Mouse (Mus musculus) stomach, embryonic 14.5 days (tissue): ENCODE measurements around the gene Gspt2. TPM values are rescaled to one million over a fixed set of nuclear protein-coding genes. Genes with fewer than 3 reads are reported as not detected.
A peak's percentile ranks its signal among the peaks of the same experiment; 100 is the strongest.
"Not testable (repeated sequence)": the region's sequence is repeated elsewhere in the genome, so short reads cannot be mapped to it uniquely, and the experiment has no call there.

Source experiments
- ATAC-seq: fragments of 200-750 bp; cut with Nextera tagmentation; 2 replicates; pipeline ENCODE4 v1.8.0; 2017; ENCODE audit warnings: low read depth, moderate TSS enrichment; ENCODE audit not compliant: insufficient number of reproducible peaks, insufficient read depth, low FRiP score
- H3K27ac ChIP-seq: fragments of 300-500 bp; sonication (generic); 2 replicates; pipeline ENCODE4 v1.5.1; 2014; ENCODE audit warnings: mild to moderate bottlenecking, low read length, moderate library complexity, mixed read lengths
- H3K27me3 ChIP-seq: fragments of 300-500 bp; sonication (generic); 2 replicates; pipeline ENCODE4 v1.6.1; 2014; ENCODE audit warnings: low read length, control low read depth, mixed read lengths; ENCODE audit not compliant: control insufficient read depth, insufficient read depth
- H3K36me3 ChIP-seq: fragments of 300-500 bp; sonication (generic); 2 replicates; pipeline ENCODE4 v1.6.1; 2014; ENCODE audit warnings: mild to moderate bottlenecking, control low read depth, low read length, moderate library complexity, mixed read lengths; ENCODE audit not compliant: control insufficient read depth, insufficient read depth
- H3K4me1 ChIP-seq: fragments of 300-500 bp; sonication (generic); 2 replicates; pipeline ENCODE4 v1.6.1; 2014; ENCODE audit warnings: low read length, control low read depth, mixed read lengths; ENCODE audit not compliant: control insufficient read depth, insufficient read depth
- H3K4me2 ChIP-seq: fragments of 300-500 bp; sonication (generic); replicated peaks from 2 replicates; pipeline ENCODE4 v1.6.1; 2014; ENCODE audit warnings: low read depth, low read length, control low read depth
- H3K4me3 ChIP-seq: fragments of 300-500 bp; sonication (generic); 2 replicates; pipeline ENCODE4 v1.5.1; 2014; ENCODE audit warnings: low read depth, low read length, control low read depth
- H3K9ac ChIP-seq: fragments of 300-500 bp; sonication (generic); replicated peaks from 2 replicates; pipeline ENCODE4 v1.6.1; 2014; ENCODE audit warnings: low read depth, mild to moderate bottlenecking, control low read depth, low read length, moderate library complexity, mixed read lengths
- H3K9me3 ChIP-seq: fragments of 300-500 bp; sonication (generic); 2 replicates; pipeline ENCODE4 v1.6.1; 2016; ENCODE audit warnings: low read depth, low read length, control low read depth; ENCODE audit not compliant: control insufficient read depth
- WGBS: fragments of 180-500 bp; shearing (Covaris S2); extraction: QIAGEN DNeasy Blood & Tissue Kit; methylation state at CpG from one replicate; pipeline ENCODE4 v1.1.7; 2014; 5-methylcytosine and 5-hydroxymethylcytosine counted together
- polyA plus RNA-seq: library from polyadenylated mRNA; unstranded; fragments of >200 nt; fragmentation: Nextera tagmentation; extraction: Ambion mirVana; gene quantifications from 2 replicates; pipeline ENCODE4 v1.2.1, GENCODE M21; 2014

The Gspt2 gene
- 6.4 and 7.2 TPM in 2 replicates for polyA plus RNA-seq

DNA sequence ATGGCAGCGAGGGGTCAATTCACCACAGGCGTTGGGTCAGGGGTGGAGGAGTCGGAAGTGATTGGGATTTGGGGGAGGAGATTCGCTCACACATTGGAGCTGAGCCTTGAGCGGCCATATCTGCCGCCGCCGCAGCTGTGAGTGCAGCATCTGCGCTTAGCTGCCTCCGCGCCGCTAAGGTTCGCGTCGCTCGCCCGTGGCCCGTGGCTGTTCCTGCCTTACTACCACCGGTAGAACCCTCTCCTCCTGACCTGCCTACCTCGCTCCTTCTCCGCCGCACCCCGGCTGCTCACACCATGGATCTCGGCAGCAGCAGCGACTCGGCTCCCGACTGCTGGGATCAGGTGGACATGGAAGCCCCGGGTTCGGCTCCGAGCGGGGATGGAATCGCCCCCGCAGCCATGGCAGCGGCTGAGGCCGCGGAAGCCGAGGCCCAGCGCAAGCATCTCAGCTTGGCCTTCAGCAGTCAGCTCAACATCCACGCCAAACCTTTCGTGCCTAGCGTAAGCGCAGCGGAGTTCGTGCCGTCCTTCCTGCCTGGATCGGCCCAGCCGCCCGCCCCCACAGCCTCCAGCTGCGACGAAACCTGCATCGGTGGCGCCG is at the start of gene Gspt2:
TSS of gene Gspt2 (plus strand) at position 109 of the 603 bp plus-strand sequence.
- H3K27me3 ChIP-seq = 0 out of 2 replicates have a peak, but pooled peaks cover 2% of the 10 kb centered on the region
- WGBS = 14% methylated on average over 50 of the region's 53 CpGs

DNA sequence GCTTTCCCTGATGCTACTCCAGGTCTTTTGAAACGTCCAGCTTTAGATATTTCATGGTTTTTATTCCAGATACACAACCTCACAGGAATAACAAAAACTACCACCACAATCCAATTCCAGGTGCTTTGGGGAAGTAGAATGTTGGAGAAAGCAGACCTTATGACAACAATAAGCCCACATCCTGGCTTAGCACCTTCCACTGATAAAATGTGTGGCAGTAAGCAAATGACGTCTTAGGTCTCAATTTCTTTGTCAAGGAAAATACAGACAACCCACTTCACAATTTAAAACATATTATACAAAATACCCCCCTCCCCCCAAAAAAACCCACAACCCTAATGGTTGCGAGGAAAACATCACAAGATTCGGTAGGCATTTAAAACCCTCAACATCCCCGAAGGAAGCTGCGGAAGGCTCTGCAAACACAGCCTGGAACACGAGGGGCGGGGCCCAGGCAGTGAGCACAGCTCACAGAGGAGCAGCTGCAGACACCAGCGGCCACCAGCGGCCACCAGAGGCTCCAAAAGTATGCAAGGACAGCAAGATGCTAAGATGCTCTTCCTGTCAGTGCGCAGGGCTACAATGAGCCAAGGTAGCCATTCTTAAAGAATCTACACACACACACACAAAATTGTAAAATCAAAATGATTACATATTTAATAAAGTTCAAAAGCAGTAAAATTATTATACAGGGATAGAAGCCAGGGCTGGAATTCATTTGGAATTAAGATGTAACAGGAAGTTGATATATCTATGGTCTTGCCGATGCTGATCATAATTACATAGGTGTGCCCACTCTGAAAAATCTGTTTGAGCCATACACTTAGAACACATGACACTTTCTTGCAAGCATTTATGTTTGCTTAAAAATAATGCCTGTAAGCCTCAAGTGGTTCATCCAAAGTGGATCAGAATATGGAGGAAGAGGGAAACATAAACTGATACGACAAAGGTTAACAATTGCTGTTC is 10.8 kb upstream of the Gspt2 start:
- peak overlapping the region; percentile 8; the same call in 1 of the 2 replicates for H3K4me3 ChIP-seq
- 0 out of 2 replicates have a peak overlapping the region, but pooled peaks have one; percentile 12 for H3K4me2 ChIP-seq
- 0 out of 2 replicates have a peak, but pooled peaks cover 4% of the 10 kb centered on the region for H3K27me3 ChIP-seq
- H3K27ac ChIP-seq = no peak overlapping the region
- H3K4me1 ChIP-seq = no peaks in the 10 kb centered on the region
- H3K9me3 ChIP-seq = no peaks in the 10 kb centered on the region
- 30% methylated on average over 13 of the region's 13 CpGs for WGBS
- 0 out of 2 replicates have a peak, but pooled peaks have one; percentile 61 for ATAC-seq
- H3K36me3 ChIP-seq = no peaks in the 10 kb centered on the region
- H3K9ac ChIP-seq = no peak overlapping the region

More for the DNA sequence above, at the start of gene Gspt2:
- ATAC-seq = peak; percentile 74; the same call in 1 of the 2 replicates
- no peaks in the 10 kb centered on the region for H3K36me3 ChIP-seq
- peak within 1 kb of the TSS; percentile 57 for H3K4me3 ChIP-seq
- H3K4me2 ChIP-seq = peak within 1 kb of the TSS; percentile 47
- no peaks in the 10 kb centered on the region for H3K4me1 ChIP-seq
- no peak within 1 kb of the TSS; the same call in 1 of the 2 replicates for H3K9ac ChIP-seq
- no peaks in the 10 kb centered on the region for H3K9me3 ChIP-seq
- H3K27ac ChIP-seq = no peak within 1 kb of the TSS

DNA sequence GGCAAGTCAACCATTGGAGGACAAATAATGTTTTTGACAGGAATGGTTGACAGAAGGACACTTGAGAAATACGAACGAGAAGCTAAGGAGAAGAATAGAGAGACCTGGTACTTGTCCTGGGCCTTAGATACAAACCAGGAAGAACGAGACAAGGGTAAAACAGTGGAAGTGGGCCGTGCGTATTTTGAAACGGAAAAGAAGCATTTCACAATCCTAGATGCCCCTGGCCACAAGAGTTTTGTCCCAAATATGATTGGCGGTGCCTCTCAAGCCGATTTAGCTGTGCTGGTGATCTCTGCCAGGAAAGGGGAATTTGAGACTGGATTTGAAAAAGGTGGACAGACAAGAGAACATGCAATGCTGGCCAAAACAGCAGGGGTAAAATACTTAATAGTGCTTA is 1.0 kb downstream of the Gspt2 start:
- H3K27ac ChIP-seq = no peak overlapping the region
- H3K4me3 ChIP-seq = peak overlapping the region; percentile 57
- 64% methylated on average over 8 of the region's 8 CpGs for WGBS
- 0 out of 2 replicates have a peak, but pooled peaks cover 2% of the 10 kb centered on the region for H3K27me3 ChIP-seq
- H3K9ac ChIP-seq = no peak overlapping the region
- H3K36me3 ChIP-seq = no peaks in the 10 kb centered on the region
- ATAC-seq = no peak
- peak overlapping the region; percentile 47 for H3K4me2 ChIP-seq
- H3K4me1 ChIP-seq = no peaks in the 10 kb centered on the region
- H3K9me3 ChIP-seq = no peaks in the 10 kb centered on the region

DNA sequence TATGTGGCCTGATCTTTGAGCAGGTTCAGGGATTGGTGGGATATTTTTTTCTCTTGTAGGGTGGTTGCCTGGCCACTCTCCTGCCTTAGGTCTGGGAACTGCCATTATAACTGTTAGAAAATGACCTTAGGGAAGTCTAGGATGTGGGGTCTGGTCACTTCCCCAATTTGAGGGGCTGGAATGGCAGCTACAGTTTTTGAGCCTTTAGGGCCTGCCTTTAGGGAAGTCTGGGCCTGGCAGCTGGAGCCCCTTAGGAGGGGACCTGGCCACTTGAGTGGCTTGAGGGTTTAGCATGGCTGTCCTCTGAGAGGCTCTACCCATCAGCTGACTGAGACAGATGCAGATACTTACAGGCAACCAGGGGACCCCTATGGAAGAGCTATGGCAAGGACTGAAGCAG is 12.7 kb downstream of the Gspt2 start:
- Histone ChIP-seq H3K27ac (no peak overlapping the region), H3K4me2 (no peak overlapping the region)
- no peak for ATAC-seq

DNA sequence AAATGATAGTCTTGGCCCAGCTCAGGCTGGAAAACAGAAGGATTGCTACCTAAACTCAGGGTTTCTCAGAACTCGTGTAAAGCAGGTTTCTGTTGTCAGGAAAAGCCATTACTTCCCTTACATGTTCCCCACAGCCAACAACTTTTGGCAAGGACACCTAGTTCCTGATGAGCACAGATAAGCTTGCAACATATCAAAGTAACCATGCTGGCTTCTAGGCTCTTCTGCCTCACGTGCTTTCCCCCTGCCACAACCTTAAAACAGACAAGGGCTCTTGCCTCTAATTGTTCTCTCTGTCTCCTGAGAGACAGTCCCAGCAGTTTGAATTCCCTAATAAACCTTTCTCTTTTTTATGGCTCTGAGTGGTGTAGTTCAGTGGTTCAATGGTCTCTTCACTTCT is 21.9 kb downstream of the Gspt2 start:
- Histone ChIP-seq H3K4me1 (no peaks in the 10 kb centered on the region), H3K4me2 (no peak overlapping the region), H3K36me3 (no peaks in the 10 kb centered on the region), H3K9ac (no peak overlapping the region), H3K27ac (no peak overlapping the region), H3K9me3 (no peaks in the 10 kb centered on the region), H3K27me3 (no peaks in the 10 kb centered on the region), H3K4me3 (no peak overlapping the region)
- 67% methylated on average over 2 of the region's 2 CpGs for WGBS
- no peak for ATAC-seq

More for the DNA sequence above, 12.7 kb downstream of the Gspt2 start:
- H3K36me3 ChIP-seq = no peaks in the 10 kb centered on the region
- H3K4me3 ChIP-seq = no peak overlapping the region
- no peak overlapping the region for H3K9ac ChIP-seq
- H3K4me1 ChIP-seq = no peaks in the 10 kb centered on the region
- H3K9me3 ChIP-seq = no peaks in the 10 kb centered on the region
- no peaks in the 10 kb centered on the region for H3K27me3 ChIP-seq

DNA sequence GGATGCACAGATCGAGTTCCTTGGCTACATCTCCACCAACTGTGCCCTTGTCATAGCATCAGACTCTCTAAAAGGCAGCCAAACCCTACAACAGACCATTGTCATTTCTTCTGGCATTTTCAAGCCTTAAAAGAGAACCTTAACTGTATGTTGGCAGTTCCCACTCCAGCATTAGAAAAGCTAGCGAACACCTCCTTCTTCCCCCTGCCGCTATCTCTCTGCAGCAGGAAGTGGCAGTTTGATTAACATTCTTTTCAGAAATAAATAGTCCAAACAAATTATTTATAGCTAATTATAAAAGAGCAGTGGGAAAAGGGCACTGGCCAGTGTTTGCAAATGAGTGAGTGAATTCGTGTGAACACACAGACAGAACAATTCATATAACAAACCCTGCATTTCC is 34.9 kb downstream of the Gspt2 start:
- Histone ChIP-seq H3K9ac (no peak overlapping the region), H3K4me1 (no peaks in the 10 kb centered on the region), H3K4me3 (no peak overlapping the region), H3K4me2 (no peak overlapping the region), H3K27ac (no peak overlapping the region), H3K9me3 (no peaks in the 10 kb centered on the region), H3K36me3 (no peaks in the 10 kb centered on the region), H3K27me3 (no peaks in the 10 kb centered on the region)
- no peak for ATAC-seq
- 69% methylated on average over 4 of the region's 4 CpGs for WGBS

DNA sequence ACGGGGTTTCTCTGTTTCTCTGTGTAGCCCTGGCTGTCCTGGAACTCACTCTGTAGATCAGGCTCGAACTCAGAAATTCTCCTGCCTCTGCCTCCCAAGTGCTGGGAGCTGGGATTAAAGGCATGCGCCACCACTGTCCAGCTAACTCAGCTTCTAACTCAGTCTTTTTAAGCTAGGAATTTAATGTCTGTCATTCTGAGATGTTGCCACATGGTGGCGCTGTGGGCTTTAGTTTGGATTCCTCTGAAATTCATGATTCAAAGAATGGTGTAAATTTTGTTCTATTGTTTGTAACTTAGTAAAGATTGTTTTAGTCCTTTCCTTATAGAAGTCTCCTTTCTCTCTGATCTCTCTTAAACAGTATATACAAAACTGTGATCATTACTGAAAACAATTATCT is 39.1 kb downstream of the Gspt2 start:
- H3K4me1 ChIP-seq = no peaks in the 10 kb centered on the region
- WGBS = 48% methylated on average over 4 of the region's 4 CpGs
- H3K4me3 ChIP-seq = no peak overlapping the region
- H3K36me3 ChIP-seq = no peaks in the 10 kb centered on the region
- no peak overlapping the region for H3K27ac ChIP-seq
- ATAC-seq = no peak
- H3K9me3 ChIP-seq = no peaks in the 10 kb centered on the region
- H3K27me3 ChIP-seq = no peaks in the 10 kb centered on the region
- H3K4me2 ChIP-seq = no peak overlapping the region
- no peak overlapping the region for H3K9ac ChIP-seq

DNA sequence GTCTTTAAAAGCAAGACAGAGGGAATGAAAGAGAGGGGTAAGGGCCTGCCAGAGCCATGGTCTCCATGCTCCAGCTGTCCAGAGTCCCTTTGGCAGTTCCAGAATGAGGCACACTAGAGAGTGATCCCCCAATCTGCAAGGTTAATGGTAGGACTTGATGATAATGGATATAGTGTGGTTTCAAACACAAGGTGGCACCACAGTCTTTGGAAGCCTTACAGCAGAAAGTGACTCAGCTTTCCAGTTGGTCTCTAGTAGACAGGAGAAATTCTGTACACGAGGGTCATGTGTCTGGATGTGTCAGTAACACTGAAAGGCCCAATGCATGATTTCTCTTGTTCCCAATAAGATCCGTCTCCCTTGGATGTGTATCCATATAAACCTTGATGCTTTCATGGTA is 45.7 kb downstream of the Gspt2 start:
- H3K27ac ChIP-seq, ATAC-seq, H3K27me3 ChIP-seq, H3K4me3 ChIP-seq, H3K4me1 ChIP-seq, H3K9me3 ChIP-seq, H3K36me3 ChIP-seq, H3K9ac ChIP-seq, H3K4me2 ChIP-seq: not testable (repeated sequence)
- WGBS = no CpG with 5 or more reads among the region's 2 CpGs
